Mouse (Mus musculus): ENCODE results near the gene Zbtb9. TPM values are rescaled to one million over a fixed set of nuclear protein-coding genes. Genes with fewer than 3 reads are reported as not detected.

The Zbtb9 gene
- polyA plus RNA-seq, 1 experiment from 2014 or later: 9.8 TPM

DNA sequence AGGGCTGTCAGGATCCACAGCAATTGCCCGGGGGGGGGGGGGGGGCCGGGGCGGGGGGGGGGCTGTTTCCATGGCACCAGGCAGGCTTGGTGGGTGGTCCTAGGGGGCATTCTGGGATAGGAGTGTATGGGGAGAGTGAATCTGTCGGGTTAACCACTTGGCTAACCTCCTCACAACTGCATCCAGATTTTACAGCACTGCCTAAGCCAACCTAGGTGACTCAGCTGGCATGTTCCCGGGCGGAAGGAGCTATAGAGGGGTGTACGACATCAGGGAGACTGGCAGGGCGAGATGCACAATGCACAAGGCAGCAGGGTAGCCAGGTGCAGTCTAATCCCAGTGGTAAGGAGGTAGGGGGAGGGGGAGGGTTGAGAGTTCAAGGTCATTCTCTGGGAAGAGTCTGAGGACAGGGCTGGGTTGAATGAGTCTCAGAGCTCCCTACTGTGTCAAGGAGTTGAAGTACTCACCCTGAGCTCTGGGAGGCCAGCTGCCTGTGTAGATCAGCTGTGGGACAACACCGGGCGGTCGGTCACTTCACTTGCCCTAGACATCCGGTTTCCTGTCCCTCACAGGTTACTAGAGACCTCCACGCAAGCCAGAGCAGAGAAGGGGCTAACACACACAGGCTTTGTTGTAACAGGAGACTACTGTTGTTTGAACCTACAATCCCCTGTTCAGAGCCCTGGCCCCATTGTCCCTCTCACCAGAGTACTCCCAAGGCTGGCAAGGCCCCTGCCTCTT is 68.2 kb downstream of the Zbtb9 start:
- no peak overlapping the region for H3K27ac ChIP-seq (ENCODE audit: low read depth)
- no peaks in the 10 kb centered on the region for H3K36me3 ChIP-seq (ENCODE audit: control insufficient read depth, insufficient read depth, low read length)
- no peak for DNase-seq (ENCODE audit: low spot score)
- no peaks in the 10 kb centered on the region for H3K9me3 ChIP-seq (ENCODE audit: control insufficient read depth, low read length)
- WGBS: 60% methylated on average over 11 of the region's 13 CpGs
- no peak overlapping the region for H3K4me3 ChIP-seq (ENCODE audit: low read depth, low read length)
- H3K4me2 ChIP-seq (ENCODE audit: low read length): no peak overlapping the region
- peaks cover 23% of the 10 kb centered on the region for H3K4me1 ChIP-seq (replicated peaks; ENCODE audit: control insufficient read depth, insufficient read depth, low read length)
- no peaks in the 10 kb centered on the region for H3K27me3 ChIP-seq (replicated peaks; ENCODE audit: control insufficient read depth, insufficient read depth, low read length)
- no peak for ATAC-seq (replicated peaks; ENCODE audit: low FRiP score, low TSS enrichment, low read depth)
- no peak overlapping the region for H3K9ac ChIP-seq (ENCODE audit: low read length)

DNA sequence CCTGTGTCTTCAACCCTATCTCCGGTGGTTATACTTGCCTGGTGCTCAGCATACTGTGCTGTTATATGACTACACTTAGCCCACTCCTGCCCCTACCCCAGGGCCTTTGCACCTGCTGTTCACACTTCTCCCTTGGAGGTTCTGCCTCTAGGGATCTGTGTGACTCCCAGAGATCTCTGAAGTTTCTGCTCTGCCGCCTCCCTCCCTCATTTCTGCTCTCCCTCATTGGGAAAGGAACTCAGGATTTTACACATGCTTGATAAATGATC is 68.8 kb downstream of the Zbtb9 start:
- Histone ChIP-seq H3K9me3 (ENCODE audit: control insufficient read depth, low read length) (no peaks in the 10 kb centered on the region), H3K9ac (ENCODE audit: low read length) (no peak overlapping the region), H3K4me1 (replicated peaks; ENCODE audit: control insufficient read depth, insufficient read depth, low read length) (peaks cover 23% of the 10 kb centered on the region), H3K27me3 (replicated peaks; ENCODE audit: control insufficient read depth, insufficient read depth, low read length) (no peaks in the 10 kb centered on the region), H3K36me3 (ENCODE audit: control insufficient read depth, insufficient read depth, low read length) (no peaks in the 10 kb centered on the region), H3K4me2 (ENCODE audit: low read length) (no peak overlapping the region), H3K4me3 (ENCODE audit: low read depth, low read length) (no peak overlapping the region), H3K27ac (ENCODE audit: low read depth) (no peak overlapping the region)
- WGBS: 90% methylated on average over 2 of the region's 2 CpGs
- DNase-seq (ENCODE audit: low spot score) (no peak), ATAC-seq (replicated peaks; ENCODE audit: low FRiP score, low TSS enrichment, low read depth) (no peak)

DNA sequence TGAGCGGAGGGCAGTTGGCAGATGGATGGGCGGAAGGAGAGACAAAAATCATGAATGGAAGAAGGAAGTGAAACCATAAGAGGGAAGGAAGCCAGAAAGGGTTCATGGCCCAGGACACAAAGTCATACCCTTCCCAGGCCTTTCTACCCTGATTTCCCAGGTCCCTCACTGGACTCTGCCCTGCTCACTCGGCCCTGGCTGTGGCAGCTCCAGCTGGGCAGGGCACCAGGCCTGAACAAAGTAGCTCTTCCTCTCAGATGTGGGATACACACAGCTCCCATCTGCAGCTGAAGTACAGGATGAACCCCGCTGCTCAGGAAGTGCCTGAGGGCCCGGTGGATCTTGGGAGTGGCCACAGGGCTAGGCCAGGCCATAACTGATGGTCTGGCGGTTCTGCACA is 69.9 kb downstream of the Zbtb9 start:
- no peak overlapping the region for H3K27ac ChIP-seq (ENCODE audit: low read depth)
- WGBS: 68% methylated on average over 6 of the region's 6 CpGs
- no peak for DNase-seq (ENCODE audit: low spot score)
- ATAC-seq (replicated peaks; ENCODE audit: low FRiP score, low TSS enrichment, low read depth): no peak
- no peak overlapping the region for H3K4me2 ChIP-seq (ENCODE audit: low read length)
- no peaks in the 10 kb centered on the region for H3K36me3 ChIP-seq (ENCODE audit: control insufficient read depth, insufficient read depth, low read length)
- no peaks in the 10 kb centered on the region for H3K27me3 ChIP-seq (replicated peaks; ENCODE audit: control insufficient read depth, insufficient read depth, low read length)
- peaks cover 21% of the 10 kb centered on the region for H3K4me1 ChIP-seq (replicated peaks; ENCODE audit: control insufficient read depth, insufficient read depth, low read length)
- no peak overlapping the region for H3K4me3 ChIP-seq (ENCODE audit: low read depth, low read length)
- H3K9ac ChIP-seq (ENCODE audit: low read length): no peak overlapping the region
- no peaks in the 10 kb centered on the region for H3K9me3 ChIP-seq (ENCODE audit: control insufficient read depth, low read length)

DNA sequence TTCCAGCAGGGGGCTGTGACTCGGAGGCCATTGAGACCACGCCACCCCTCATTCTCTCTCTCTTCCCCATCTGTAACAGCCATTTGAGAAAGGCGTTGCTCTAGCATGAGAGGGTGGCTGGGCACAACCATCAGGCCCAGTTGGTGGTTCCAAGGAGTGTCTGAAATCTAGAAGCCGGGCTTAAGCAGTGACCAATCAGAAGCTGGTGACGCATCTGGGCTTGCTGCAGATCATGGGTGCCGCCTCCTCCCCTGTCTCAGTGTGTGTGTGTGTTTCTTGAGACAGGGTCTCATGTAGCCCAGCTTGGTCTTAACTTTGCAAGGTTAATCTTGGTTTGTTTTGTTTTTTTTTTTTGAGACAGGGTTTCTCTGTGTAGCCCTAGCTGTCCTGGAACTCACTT is 72.2 kb downstream of the Zbtb9 start:
- no peak for ATAC-seq (replicated peaks; ENCODE audit: low FRiP score, low TSS enrichment, low read depth)
- H3K4me1 ChIP-seq (replicated peaks; ENCODE audit: control insufficient read depth, insufficient read depth, low read length): peaks cover 14% of the 10 kb centered on the region
- no peaks in the 10 kb centered on the region for H3K36me3 ChIP-seq (ENCODE audit: control insufficient read depth, insufficient read depth, low read length)
- no peak overlapping the region for H3K4me2 ChIP-seq (ENCODE audit: low read length)
- no peaks in the 10 kb centered on the region for H3K27me3 ChIP-seq (replicated peaks; ENCODE audit: control insufficient read depth, insufficient read depth, low read length)
- no peak overlapping the region for H3K27ac ChIP-seq (ENCODE audit: low read depth)
- H3K4me3 ChIP-seq (ENCODE audit: low read depth, low read length): no peak overlapping the region
- DNase-seq (ENCODE audit: low spot score): no peak
- no peak overlapping the region for H3K9ac ChIP-seq (ENCODE audit: low read length)
- no peaks in the 10 kb centered on the region for H3K9me3 ChIP-seq (ENCODE audit: control insufficient read depth, low read length)
- whole genome bisulfite sequencing: 87% methylated on average over 6 of the region's 6 CpGs

DNA sequence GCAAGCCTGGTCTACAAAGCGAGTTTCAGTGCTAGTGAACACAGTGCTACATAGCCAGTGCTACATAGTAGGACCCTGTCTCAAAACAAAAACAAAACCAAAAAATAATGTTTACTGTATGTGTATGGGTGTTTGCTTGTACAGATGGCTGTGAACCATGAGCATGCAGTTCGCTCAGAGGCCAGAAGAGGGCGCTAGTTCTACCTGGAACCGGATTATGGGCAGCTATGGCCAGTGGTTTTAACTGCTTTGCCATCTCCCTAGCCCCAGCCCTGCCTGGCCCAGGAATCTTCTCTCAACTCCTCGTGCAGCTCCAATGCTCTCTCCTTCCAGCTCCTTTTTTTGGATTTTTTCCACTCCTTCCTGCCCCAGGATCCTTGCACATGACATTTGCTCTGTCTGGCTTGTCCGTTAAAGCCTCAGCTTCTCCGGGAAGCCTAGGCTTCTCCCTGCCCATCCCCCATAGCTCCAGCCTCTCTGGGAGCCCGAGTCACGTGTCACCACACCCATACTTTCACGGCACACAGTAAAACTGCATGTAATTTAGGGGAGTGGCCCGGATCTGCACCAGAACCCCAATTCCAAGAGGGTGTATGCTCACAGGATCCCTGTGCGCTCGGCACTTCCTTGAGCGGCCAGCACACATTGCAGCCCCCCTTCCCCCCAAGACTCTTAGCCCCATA is 74.9 kb downstream of the Zbtb9 start:
- H3K4me1 ChIP-seq (replicated peaks; ENCODE audit: control insufficient read depth, insufficient read depth, low read length): peaks cover 22% of the 10 kb centered on the region; the same call in 1 of the 2 replicates
- ATAC-seq (replicated peaks; ENCODE audit: low FRiP score, low TSS enrichment, low read depth) (no peak), DNase-seq (ENCODE audit: low spot score) (no peak)
- H3K27me3 ChIP-seq (replicated peaks; ENCODE audit: control insufficient read depth, insufficient read depth, low read length): no peaks in the 10 kb centered on the region
- H3K36me3 ChIP-seq (ENCODE audit: control insufficient read depth, insufficient read depth, low read length): no peaks in the 10 kb centered on the region
- WGBS: 74% methylated on average over 14 of the region's 14 CpGs
- peak overlapping the region; percentile 83 for H3K27ac ChIP-seq (ENCODE audit: low read depth)
- no peak overlapping the region for H3K4me3 ChIP-seq (ENCODE audit: low read depth, low read length)
- H3K4me2 ChIP-seq (ENCODE audit: low read length): no peak overlapping the region
- no peak overlapping the region for H3K9ac ChIP-seq (ENCODE audit: low read length)
- no peaks in the 10 kb centered on the region for H3K9me3 ChIP-seq (ENCODE audit: control insufficient read depth, low read length)

DNA sequence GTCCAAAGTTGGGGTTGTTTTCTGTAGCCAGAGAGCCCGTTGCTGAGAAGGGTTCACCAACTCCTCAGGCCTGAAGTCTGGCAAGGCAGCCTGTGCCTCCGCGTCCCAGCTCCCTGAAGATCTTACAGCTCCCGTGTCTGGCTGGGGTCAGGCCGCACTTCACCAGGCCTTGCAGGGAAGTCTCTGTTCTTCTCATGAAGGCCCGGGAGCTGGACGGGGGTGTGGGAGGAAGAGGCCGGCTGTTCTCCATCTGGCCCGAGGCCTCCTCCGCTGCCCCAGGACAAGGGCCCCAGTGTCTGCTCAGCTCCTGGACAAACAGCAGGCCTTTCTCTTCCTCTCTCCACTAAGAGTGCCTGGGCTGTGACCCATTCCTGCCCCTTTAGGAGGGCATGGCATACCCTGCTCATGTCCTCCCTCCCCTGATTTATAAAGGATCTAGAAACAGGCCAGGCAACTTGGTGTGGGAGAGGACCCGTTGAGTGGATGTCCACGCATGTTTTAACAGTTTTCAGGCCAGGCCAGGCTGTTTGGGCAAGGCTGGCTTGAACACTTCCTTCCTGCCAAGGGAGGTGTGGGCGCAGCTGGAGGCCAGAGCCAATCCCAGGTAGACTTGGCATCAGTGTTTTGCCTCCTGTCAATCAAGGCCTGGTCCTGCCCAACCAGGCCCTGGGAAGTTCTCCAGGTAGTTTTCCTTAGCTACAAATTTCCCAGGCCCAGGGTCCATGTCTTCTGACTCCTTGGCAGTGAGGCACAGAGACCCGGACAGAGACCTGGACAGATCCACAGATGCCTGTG is 75.7 kb downstream of the Zbtb9 start:
- Histone ChIP-seq H3K4me1 (replicated peaks; ENCODE audit: control insufficient read depth, insufficient read depth, low read length) (peaks cover 22% of the 10 kb centered on the region; the same call in 1 of the 2 replicates), H3K4me2 (ENCODE audit: low read length) (no peak overlapping the region), H3K9ac (ENCODE audit: low read length) (0 out of 2 replicates have a peak overlapping the region, but pooled peaks have one; percentile 21), H3K27ac (ENCODE audit: low read depth) (peak overlapping the region; percentile 83), H3K4me3 (ENCODE audit: low read depth, low read length) (no peak overlapping the region), H3K27me3 (replicated peaks; ENCODE audit: control insufficient read depth, insufficient read depth, low read length) (no peaks in the 10 kb centered on the region), H3K9me3 (ENCODE audit: control insufficient read depth, low read length) (no peaks in the 10 kb centered on the region), H3K36me3 (ENCODE audit: control insufficient read depth, insufficient read depth, low read length) (no peaks in the 10 kb centered on the region)
- ATAC-seq (replicated peaks; ENCODE audit: low FRiP score, low TSS enrichment, low read depth) (no peak), DNase-seq (ENCODE audit: low spot score) (no peak)
- 37% methylated on average over 14 of the region's 14 CpGs for WGBS

DNA sequence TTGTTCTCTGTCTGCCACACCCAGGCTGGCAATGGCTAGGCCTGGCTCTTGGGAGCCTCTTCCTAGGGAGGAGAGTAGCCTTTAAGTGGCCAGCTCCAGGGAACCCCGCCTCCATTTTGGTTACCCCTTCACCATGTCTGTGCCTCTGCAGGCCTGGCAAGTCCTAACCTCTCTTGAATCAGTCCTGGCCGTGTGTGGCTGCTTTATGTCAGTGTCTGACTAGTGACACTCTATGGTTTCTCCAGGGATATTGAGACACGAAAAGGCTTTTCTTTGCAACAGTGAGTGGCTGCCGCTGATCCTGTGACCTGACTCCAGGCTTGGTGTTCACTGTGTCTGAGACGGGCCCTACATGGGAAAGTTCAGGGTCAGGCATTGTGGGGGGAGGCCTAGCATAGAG is 77.9 kb downstream of the Zbtb9 start:
- no peaks in the 10 kb centered on the region for H3K9me3 ChIP-seq (ENCODE audit: control insufficient read depth, low read length)
- no peak overlapping the region for H3K9ac ChIP-seq (ENCODE audit: low read length)
- 48% methylated on average over 5 of the region's 5 CpGs for WGBS
- ATAC-seq (replicated peaks; ENCODE audit: low FRiP score, low TSS enrichment, low read depth) (no peak), DNase-seq (ENCODE audit: low spot score) (no peak)
- H3K27ac ChIP-seq (ENCODE audit: low read depth): 0 out of 2 replicates have a peak overlapping the region, but pooled peaks have one; percentile 16
- H3K36me3 ChIP-seq (ENCODE audit: control insufficient read depth, insufficient read depth, low read length): no peaks in the 10 kb centered on the region
- H3K4me3 ChIP-seq (ENCODE audit: low read depth, low read length): no peak overlapping the region
- H3K4me1 ChIP-seq (replicated peaks; ENCODE audit: control insufficient read depth, insufficient read depth, low read length): peaks cover 23% of the 10 kb centered on the region
- H3K27me3 ChIP-seq (replicated peaks; ENCODE audit: control insufficient read depth, insufficient read depth, low read length): no peaks in the 10 kb centered on the region
- H3K4me2 ChIP-seq (ENCODE audit: low read length): no peak overlapping the region

DNA sequence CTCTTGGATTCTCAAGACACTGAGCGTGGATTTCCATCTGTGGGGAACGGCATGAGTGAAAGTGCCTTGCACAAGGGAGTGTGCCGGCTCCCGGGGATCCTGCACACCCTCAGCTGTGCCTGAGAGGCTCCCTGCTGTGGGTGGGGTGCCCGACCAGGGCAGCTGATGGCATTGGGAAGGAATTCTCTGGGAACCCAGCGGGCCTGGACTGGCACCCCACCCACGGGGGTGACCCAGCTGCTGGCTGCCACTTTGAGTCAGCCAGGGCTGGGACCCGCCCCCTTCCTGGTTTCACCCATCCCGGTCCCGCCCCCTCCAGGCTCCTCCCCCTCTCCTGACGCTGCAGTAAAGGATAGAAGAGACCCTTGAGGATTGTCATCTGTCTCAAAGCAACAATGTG is 78.5 kb downstream of the Zbtb9 start:
- peak overlapping the region; percentile 24 for H3K4me2 ChIP-seq (ENCODE audit: low read length)
- H3K4me3 ChIP-seq (ENCODE audit: low read depth, low read length): no peak overlapping the region
- H3K9ac ChIP-seq (ENCODE audit: low read length): no peak overlapping the region
- no peaks in the 10 kb centered on the region for H3K27me3 ChIP-seq (replicated peaks; ENCODE audit: control insufficient read depth, insufficient read depth, low read length)
- DNase-seq (ENCODE audit: low spot score): no peak
- no peak for ATAC-seq (replicated peaks; ENCODE audit: low FRiP score, low TSS enrichment, low read depth)
- no peaks in the 10 kb centered on the region for H3K36me3 ChIP-seq (ENCODE audit: control insufficient read depth, insufficient read depth, low read length)
- H3K27ac ChIP-seq (ENCODE audit: low read depth): no peak overlapping the region
- 33% methylated on average over 10 of the region's 11 CpGs for WGBS
- H3K9me3 ChIP-seq (ENCODE audit: control insufficient read depth, low read length): no peaks in the 10 kb centered on the region
- H3K4me1 ChIP-seq (replicated peaks; ENCODE audit: control insufficient read depth, insufficient read depth, low read length): peaks cover 27% of the 10 kb centered on the region
